Mouse (Mus musculus) hindbrain, embryonic 13.5 days (tissue): ENCODE measurements around the gene Itgb7. TPM values are rescaled to one million over a fixed set of nuclear protein-coding genes. Genes with fewer than 3 reads are reported as not detected.
A peak's percentile ranks its signal among the peaks of the same experiment; 100 is the strongest.

Source experiments
- ATAC-seq: fragments of 200-750 bp; cut with Nextera tagmentation; 2 replicates; pipeline ENCODE4 v1.8.0; 2017; ENCODE audit warnings: moderate TSS enrichment; ENCODE audit not compliant: low FRiP score
- H3K27ac ChIP-seq: fragments of 300-500 bp; sonication (generic); 2 replicates; pipeline ENCODE4 v1.5.1; 2015; ENCODE audit warnings: inconsistent platforms, mild to moderate bottlenecking, moderate library complexity
- H3K27me3 ChIP-seq: fragments of 300-500 bp; sonication (generic); 2 replicates; pipeline ENCODE4 v1.6.1; 2015; ENCODE audit warnings: mild to moderate bottlenecking, inconsistent platforms
- H3K36me3 ChIP-seq: fragments of 300-500 bp; sonication (generic); 2 replicates; pipeline ENCODE4 v1.6.1; 2015; ENCODE audit warnings: mild to moderate bottlenecking, inconsistent platforms
- H3K4me1 ChIP-seq: fragments of 300-500 bp; sonication (generic); replicated peaks from 2 replicates; pipeline ENCODE4 v1.6.1; 2015; ENCODE audit warnings: inconsistent platforms
- H3K4me2 ChIP-seq: fragments of 300-500 bp; sonication (generic); 2 replicates; pipeline ENCODE4 v1.6.1; 2015; ENCODE audit warnings: inconsistent platforms, mild to moderate bottlenecking, moderate library complexity
- H3K4me3 ChIP-seq: fragments of 300-500 bp; sonication (generic); 2 replicates; pipeline ENCODE4 v1.5.1; 2015; ENCODE audit warnings: mild to moderate bottlenecking, inconsistent platforms
- H3K9ac ChIP-seq: fragments of 300-500 bp; sonication (generic); 2 replicates; pipeline ENCODE4 v1.6.1; 2015; ENCODE audit warnings: mild to moderate bottlenecking, inconsistent platforms
- H3K9me3 ChIP-seq: fragments of 300-500 bp; sonication (generic); 2 replicates; pipeline ENCODE4 v1.6.1; 2016; ENCODE audit warnings: inconsistent platforms
- WGBS: fragments of 180-500 bp; shearing (Covaris S2); methylation state at CpG from one replicate; pipeline ENCODE4 v1.1.7; 2015; 5-methylcytosine and 5-hydroxymethylcytosine counted together
- polyA plus RNA-seq: library from polyadenylated mRNA; unstranded; fragments of >200 nt; fragmentation: Nextera tagmentation; extraction: Ambion mirVana; gene quantifications from 2 replicates; pipeline ENCODE4 v1.2.1, GENCODE M21; 2015

Itgb7 gene
- 0.45 and 1.5 TPM in 2 replicates for polyA plus RNA-seq

DNA sequence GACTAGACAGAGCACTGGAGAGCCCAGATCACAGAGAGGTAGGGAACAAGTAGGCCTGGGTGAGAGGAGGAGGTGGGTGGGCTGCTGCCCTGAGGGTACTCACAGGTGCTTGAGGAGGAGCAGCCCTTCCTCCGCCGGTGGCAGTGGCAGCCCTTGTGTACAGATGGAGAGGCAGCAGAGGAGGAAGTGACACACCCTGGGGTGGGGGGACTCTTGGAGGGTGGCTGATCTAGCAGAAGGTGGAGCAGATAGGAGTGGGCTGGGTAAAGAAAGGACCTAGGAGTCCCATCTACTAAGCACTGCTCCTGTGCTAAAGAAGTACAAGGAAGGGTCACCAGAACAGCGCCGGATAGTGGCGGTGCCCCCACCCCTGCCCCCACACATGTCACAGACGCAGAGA is at the start of gene Itgb7:
Itgb7 (minus strand) TSS at position 197 of the 400 bp plus-strand sequence.
- Histone ChIP-seq H3K36me3 (no peaks in the 10 kb centered on the region), H3K4me2 (no peak within 1 kb of the TSS), H3K9me3 (no peaks in the 10 kb centered on the region), H3K4me3 (no peak within 1 kb of the TSS), H3K4me1 (peaks cover 9% of the 10 kb centered on the region), H3K9ac (no peak within 1 kb of the TSS), H3K27me3 (0 out of 2 replicates have a peak, but pooled peaks cover 3% of the 10 kb centered on the region), H3K27ac (no peak within 1 kb of the TSS)
- WGBS = 47% methylated on average over 6 of the region's 6 CpGs
- no peak for ATAC-seq

DNA sequence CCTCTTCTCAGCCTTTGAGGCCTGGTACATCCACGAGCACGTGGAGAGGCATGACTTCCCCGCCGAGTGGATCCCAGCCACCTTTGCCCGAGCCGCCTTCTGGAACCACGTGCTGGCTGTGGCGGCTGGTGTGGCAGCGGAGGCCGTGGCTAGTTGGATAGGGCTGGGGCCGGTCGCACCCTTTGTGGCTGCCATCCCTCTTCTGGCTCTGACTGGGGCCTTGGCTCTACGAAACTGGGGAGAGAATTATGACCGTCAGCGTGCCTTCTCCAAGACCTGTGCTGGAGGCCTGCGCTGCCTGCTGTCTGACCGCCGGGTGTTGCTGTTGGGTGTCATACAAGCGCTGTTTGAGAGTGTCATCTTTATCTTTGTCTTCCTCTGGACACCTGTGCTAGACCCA is 48.9 kb upstream of the Itgb7 start:
- WGBS = 95% methylated on average over 19 of the region's 19 CpGs
- H3K9ac ChIP-seq = 0 out of 2 replicates have a peak overlapping the region, but pooled peaks have one; percentile 87
- no peak overlapping the region for H3K27ac ChIP-seq
- peak overlapping the region; percentile 86 for H3K4me3 ChIP-seq
- ATAC-seq = no peak
- H3K36me3 ChIP-seq = peaks cover 24% of the 10 kb centered on the region
- peak overlapping the region; percentile 94 for H3K4me2 ChIP-seq
- H3K9me3 ChIP-seq = no peaks in the 10 kb centered on the region
- H3K4me1 ChIP-seq = peaks cover 24% of the 10 kb centered on the region
- no peaks in the 10 kb centered on the region for H3K27me3 ChIP-seq

DNA sequence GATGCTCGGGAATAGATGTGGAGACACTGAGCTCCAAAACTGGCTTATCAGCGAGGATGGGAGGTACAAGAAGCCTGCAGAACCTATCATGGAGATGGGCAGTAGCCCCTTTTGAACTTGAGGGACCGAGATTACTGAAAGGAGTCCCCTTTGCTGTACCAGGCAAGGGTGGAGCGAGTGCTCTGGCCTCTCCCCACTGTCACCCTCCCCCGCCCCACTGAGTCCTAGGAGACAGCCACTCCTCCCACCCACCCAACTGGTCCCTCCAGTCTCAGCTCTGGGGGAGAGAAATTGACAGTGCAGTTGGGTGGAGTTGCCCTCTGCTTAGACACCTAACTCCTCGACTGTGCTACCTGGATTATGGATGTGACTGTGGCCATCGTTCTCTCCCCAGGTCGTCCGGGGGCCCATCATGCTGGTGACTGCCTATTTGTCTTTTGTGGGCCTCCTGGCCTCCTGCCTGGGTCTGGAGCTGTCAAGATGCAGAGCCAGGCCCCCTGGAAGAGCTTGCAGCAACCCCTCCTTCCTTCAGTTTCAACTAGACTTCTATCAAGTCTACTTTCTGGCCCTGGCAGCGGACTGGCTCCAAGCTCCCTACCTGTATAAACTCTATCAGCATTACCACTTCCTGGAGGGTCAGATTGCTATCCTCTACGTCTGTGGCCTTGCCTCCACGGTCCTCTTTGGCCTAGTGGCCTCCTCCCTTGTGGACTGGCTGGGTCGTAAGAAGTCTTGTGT is 48.2 kb upstream of the Itgb7 start:
- Histone ChIP-seq H3K4me3 (peak overlapping the region; percentile 86), H3K9ac (peak overlapping the region; percentile 87), H3K9me3 (no peaks in the 10 kb centered on the region), H3K27ac (peak overlapping the region; percentile 92), H3K4me2 (peak overlapping the region; percentile 94), H3K36me3 (peaks cover 24% of the 10 kb centered on the region), H3K27me3 (no peaks in the 10 kb centered on the region), H3K4me1 (peaks cover 24% of the 10 kb centered on the region)
- 0 out of 2 replicates have a peak, but pooled peaks have one; percentile 22 for ATAC-seq
- 32% methylated on average over 13 of the region's 13 CpGs for WGBS

DNA sequence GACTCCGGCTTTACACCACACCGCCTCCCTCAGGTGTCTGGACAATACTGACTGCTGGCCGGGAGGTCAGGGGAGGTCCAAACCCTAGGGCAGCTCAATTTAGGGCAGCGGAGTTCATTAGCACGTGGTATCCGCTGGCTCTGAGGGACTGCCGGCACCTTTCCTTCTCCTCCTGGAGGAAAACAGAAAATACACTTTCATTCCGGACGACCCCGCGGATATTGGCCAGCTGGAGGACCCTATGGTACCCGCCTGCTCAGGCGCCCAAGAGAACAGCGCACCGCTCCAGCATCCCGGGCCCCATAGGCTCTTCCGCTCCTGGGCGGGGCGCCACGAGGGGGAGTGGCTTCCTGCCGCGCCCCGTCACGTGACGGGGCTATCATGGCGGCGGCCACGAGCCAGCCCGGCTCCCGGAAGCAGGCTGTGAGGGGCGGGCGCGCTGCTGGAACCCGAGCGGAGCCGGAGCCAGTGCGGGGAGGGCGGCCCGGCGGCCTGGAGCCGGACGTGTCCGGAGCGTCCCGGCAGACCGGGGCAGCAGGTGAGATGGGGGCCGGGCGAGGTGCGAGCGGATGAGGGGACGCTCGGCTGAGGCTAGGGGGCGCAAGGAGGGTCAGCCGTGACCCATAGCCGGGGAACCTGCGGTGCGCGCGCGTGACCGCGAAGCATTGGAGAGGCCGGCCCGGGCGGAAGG is 47.5 kb upstream of the Itgb7 start, which contains the start of gene Mfsd5:
Mfsd5 (plus strand) TSS at position 363 of the 691 bp plus-strand sequence.
- Histone ChIP-seq H3K4me3 (peak within 1 kb of the TSS; percentile 86), H3K4me2 (peak within 1 kb of the TSS; percentile 94), H3K27ac (peak within 1 kb of the TSS; percentile 92), H3K36me3 (peaks cover 24% of the 10 kb centered on the region), H3K27me3 (no peaks in the 10 kb centered on the region), H3K9ac (peak within 1 kb of the TSS; percentile 87), H3K9me3 (no peaks in the 10 kb centered on the region), H3K4me1 (peaks cover 24% of the 10 kb centered on the region)
- under 1% methylated on average over 64 of the region's 65 CpGs for WGBS
- peak; percentile 97 for ATAC-seq

DNA sequence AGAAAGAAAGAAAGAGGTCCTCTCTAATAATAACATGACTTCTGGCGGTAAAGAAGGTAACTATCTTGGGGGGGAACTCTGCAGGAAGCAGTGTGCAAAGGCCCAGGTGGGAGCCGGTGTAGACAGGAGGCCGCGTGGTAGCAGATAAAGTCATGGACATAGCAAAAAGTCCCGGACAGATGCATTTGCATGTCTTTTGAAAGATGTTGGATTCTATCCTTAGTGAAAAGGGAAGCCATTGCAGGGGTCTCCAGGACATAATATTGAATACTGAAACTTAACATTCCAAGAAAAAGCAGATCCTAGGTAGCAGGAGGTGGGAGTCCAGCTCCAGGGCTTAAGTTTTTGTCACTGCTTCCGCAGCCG is 47.0 kb upstream of the Itgb7 start:
- Histone ChIP-seq H3K9me3 (no peaks in the 10 kb centered on the region), H3K9ac (peak overlapping the region; percentile 87), H3K27me3 (no peaks in the 10 kb centered on the region), H3K36me3 (peaks cover 24% of the 10 kb centered on the region), H3K4me1 (peaks cover 24% of the 10 kb centered on the region), H3K4me2 (peak overlapping the region; percentile 94), H3K4me3 (peak overlapping the region; percentile 86), H3K27ac (peak overlapping the region; percentile 92)
- ATAC-seq = no peak
- 32% methylated on average over 7 of the region's 7 CpGs for WGBS

DNA sequence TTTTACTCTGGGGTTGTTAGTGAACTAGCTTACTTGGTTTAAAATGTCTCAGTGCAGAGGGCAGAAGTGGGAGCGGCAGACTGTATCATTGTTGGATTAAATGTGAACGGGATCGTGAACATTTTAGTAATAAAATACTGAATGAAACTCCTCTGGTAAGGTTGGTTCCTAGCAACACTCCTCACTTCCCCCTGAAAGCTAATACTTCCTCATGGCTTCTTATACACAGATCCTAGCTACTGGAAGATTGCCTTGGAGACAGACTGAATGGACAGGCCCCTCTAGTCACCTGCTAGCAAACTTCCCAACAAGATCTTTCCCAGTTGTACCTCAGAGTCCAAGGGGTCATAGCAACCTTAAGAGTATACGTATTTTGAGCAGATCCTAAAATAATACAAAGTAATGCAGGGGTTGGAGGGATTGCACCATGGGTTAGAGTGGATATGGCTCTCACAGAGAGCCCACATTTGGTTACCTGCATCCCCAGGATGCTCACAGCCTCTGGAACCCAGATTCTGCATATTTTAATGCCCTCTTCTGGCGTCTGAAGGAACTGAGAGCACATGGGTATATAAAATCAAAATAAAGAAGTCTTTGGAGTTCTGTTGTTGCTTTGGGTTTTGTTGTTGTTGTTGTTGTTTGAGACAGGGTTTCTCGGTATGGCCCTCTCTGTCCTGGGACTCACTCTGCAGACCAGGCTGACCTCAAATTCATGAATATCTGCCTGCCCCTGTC is 42.4 kb upstream of the Itgb7 start:
- Histone ChIP-seq H3K4me3 (no peak overlapping the region), H3K4me2 (no peak overlapping the region), H3K9me3 (no peaks in the 10 kb centered on the region), H3K36me3 (no peaks in the 10 kb centered on the region), H3K9ac (no peak overlapping the region), H3K4me1 (peaks cover 5% of the 10 kb centered on the region), H3K27me3 (peaks cover 27% of the 10 kb centered on the region), H3K27ac (no peak overlapping the region)
- WGBS = 74% methylated on average over 6 of the region's 6 CpGs
- no peak for ATAC-seq

DNA sequence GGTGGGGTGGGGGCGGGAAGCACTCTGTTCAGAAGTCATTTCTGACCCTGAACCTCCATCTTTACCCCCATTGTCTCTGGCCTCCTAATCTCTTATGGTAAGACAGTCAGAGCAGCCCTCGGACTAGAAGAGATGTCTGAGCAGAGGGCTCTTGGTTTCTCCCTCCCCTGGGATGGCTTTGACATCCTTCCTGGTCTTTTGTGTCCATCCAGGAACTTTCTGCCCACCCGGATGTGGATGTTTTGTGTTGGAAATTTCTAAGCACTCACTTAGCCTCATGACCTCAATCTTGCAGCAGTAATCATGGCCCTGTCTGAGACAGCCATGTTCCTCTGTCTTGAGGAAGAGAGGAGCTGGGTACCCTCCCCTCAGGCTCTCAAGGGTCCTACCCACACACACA is 39.7 kb upstream of the Itgb7 start:
- Histone ChIP-seq H3K27me3 (peaks cover 27% of the 10 kb centered on the region), H3K9me3 (no peaks in the 10 kb centered on the region), H3K9ac (no peak overlapping the region), H3K4me3 (no peak overlapping the region), H3K36me3 (no peaks in the 10 kb centered on the region), H3K4me2 (no peak overlapping the region), H3K27ac (no peak overlapping the region), H3K4me1 (no peaks in the 10 kb centered on the region)
- ATAC-seq = no peak
- WGBS = 35% methylated on average over 3 of the region's 3 CpGs

DNA sequence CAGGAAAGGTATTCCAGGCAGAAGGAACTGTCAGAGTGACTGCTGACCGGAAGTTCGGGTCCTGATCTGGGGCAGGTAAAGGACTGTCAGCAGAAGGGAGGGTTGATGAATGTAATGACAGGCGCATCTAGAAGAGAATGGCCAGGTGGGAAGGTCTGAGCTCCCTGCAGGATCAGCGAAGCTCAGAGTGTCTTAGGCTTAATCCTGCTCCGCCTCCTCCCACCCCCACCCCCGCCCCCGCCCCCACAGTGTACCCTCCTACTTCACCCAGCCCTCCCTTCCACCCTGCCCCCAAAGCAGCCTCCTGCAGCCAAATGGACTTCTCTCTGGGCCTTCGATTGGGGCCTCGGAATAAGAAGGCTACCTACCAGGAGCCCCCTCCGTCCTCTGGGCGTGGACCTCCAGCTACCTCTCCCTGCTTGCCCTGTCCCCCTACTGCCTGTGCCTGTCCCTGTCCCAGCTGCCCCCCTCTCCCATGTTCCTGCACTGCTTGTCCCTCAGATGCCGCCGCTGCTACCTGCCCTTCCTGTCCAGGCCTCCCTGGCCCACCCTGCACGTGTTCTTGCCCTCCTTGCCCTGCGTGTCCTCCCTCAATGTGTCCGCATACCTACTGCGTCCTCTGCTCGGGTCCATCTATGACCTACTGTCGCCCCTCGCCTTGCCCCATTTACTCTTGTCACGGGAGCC is 38.7 kb upstream of the Itgb7 start, which contains the start of gene Gm9918:
Gm9918 (plus strand) TSS at position 290 of the 687 bp plus-strand sequence.
- H3K4me1 ChIP-seq = no peaks in the 10 kb centered on the region
- no peak for ATAC-seq
- peak within 1 kb of the TSS; percentile 2; the same call in 1 of the 2 replicates for H3K4me3 ChIP-seq
- no peak within 1 kb of the TSS for H3K27ac ChIP-seq
- 10% methylated on average over 19 of the region's 21 CpGs for WGBS
- no peaks in the 10 kb centered on the region for H3K9me3 ChIP-seq
- H3K4me2 ChIP-seq = peak within 1 kb of the TSS; percentile 25
- no peaks in the 10 kb centered on the region for H3K36me3 ChIP-seq
- peaks cover 27% of the 10 kb centered on the region for H3K27me3 ChIP-seq
- H3K9ac ChIP-seq = no peak within 1 kb of the TSS

DNA sequence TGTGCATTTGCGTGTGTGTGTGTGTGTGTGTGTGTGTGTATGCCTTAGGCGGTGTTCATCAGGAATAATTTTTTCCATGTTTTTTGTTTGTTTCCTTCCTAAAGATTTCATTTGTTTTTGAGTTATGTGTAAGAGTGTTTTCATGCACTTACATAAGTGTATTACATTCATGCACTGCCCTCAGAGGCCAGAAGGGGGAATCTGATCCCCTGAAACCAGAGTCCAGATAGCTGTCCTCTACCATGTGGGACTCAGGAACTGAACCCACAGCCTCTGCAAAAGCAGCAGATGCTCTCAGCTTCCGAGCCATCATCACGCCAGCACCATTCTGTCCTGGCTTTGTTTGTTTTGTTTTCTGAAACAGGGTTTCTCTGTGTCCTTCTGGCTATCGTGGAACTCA is 33.8 kb upstream of the Itgb7 start:
- no peak for ATAC-seq
- Histone ChIP-seq H3K27me3 (peaks cover 38% of the 10 kb centered on the region), H3K4me1 (no peaks in the 10 kb centered on the region), H3K27ac (no peak overlapping the region), H3K36me3 (no peaks in the 10 kb centered on the region), H3K9me3 (no peaks in the 10 kb centered on the region), H3K4me2 (no peak overlapping the region), H3K9ac (no peak overlapping the region), H3K4me3 (no peak overlapping the region)
- 93% methylated on average over 5 of the region's 5 CpGs for WGBS

DNA sequence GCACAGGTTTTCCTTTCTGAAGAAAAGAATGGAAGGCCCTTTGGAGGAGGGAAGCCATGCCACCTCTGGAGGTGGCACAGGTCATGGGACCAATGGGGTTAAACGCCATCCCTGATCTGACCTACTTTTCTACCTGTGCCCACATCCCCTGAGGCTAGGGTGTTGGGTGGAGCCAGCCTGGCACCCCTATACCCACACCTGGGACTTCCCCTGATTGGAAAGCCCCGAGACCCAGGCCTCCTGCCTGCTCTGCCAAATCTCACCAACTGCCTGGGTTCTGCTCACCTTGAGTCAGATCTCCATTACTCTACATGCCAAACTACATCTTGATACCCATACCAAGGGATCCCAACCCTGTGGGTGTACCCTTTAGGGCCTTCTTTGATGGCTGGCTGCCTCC is 31.3 kb upstream of the Itgb7 start:
- no peaks in the 10 kb centered on the region for H3K36me3 ChIP-seq
- peaks cover 9% of the 10 kb centered on the region for H3K4me1 ChIP-seq
- peaks cover 49% of the 10 kb centered on the region for H3K27me3 ChIP-seq
- H3K9me3 ChIP-seq = no peaks in the 10 kb centered on the region
- no peak overlapping the region for H3K4me2 ChIP-seq
- H3K27ac ChIP-seq = no peak overlapping the region
- no peak overlapping the region for H3K9ac ChIP-seq
- H3K4me3 ChIP-seq = no peak overlapping the region
- WGBS = 77% methylated on average over 2 of the region's 2 CpGs
- no peak for ATAC-seq

DNA sequence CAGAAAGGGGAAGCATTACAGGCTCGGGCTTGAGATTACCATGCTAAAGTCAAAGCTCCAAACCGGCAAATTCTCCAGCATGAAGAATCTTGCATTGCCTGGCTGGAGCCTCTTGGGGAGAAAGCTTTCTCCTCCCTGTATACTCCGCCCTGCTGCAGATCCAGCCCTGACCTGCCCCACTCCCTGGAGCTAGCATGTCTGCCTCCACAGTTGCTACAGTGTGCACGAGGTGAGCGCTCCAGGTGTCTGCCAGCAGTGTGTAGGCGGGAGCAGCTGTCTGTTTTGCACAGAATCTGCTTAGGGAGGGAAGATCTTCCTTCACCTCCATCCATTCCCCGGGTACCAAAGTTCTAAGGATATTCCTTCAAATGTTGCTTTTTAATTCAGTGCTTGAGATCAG is 30.8 kb upstream of the Itgb7 start:
- Histone ChIP-seq H3K4me3 (no peak overlapping the region), H3K27ac (no peak overlapping the region), H3K9me3 (no peaks in the 10 kb centered on the region), H3K4me1 (peaks cover 13% of the 10 kb centered on the region), H3K9ac (no peak overlapping the region), H3K27me3 (peaks cover 53% of the 10 kb centered on the region), H3K4me2 (no peak overlapping the region), H3K36me3 (no peaks in the 10 kb centered on the region)
- no peak for ATAC-seq
- 55% methylated on average over 7 of the region's 7 CpGs for WGBS
